In genomic region chr5:148108314-148108713, GRCm38 (mm10) we compare ENCODE assay signal across 16 mouse cellular contexts.
A peak's percentile ranks its signal among the peaks of the same experiment; 100 is the strongest.
DNase-seq lines count a peak whose midpoint lies in the region; ATAC-seq lines count a peak whose summit lies in the region.
"Had no signal": no experiment of that assay in that cellular context is flagged by ENCODE, and none has a peak within 500 bp of the region (broad histone marks: within the 10 kb centered on the region; RNA-seq: fewer than 3 reads in every experiment).

No protein-coding gene starts in this region.

- 0 out of 2 replicates have a peak overlapping the region, but pooled peaks have one; percentile 56 for H3K27ac ChIP-seq in forebrain, embryonic 10.5 days
- H3K27ac ChIP-seq in forebrain, embryonic 15.5 days (replicated peaks): no peak overlapping the region
- H3K27ac ChIP-seq in hindbrain, embryonic 11.5 days (ENCODE audit: low read depth, low read length): peak overlapping the region; percentile 30
- peak overlapping the region; percentile 80 for H3K27ac ChIP-seq in midbrain, embryonic 12.5 days (replicated peaks)
- H3K27ac ChIP-seq in neural tube, embryonic 14.5 days (ENCODE audit: low read depth, low read length): peak overlapping the region; percentile 44; the same call in 1 of the 2 replicates
- H3K27ac ChIP-seq: embryonic facial prominence, embryonic 12.5 days; stomach, postnatal 0 days had no signal

- 66% methylated on average over 9 of the region's 9 CpGs for WGBS in forebrain, embryonic 10.5 days
- WGBS in forebrain, embryonic 15.5 days: 57% methylated on average over 9 of the region's 9 CpGs
- 49% methylated on average over 9 of the region's 9 CpGs for WGBS in hindbrain, embryonic 11.5 days
- 33% methylated on average over 9 of the region's 9 CpGs for WGBS in midbrain, embryonic 12.5 days
- WGBS in neural tube, embryonic 14.5 days: 35% methylated on average over 9 of the region's 9 CpGs

- H3K27me3 ChIP-seq in forebrain, embryonic 10.5 days (ENCODE audit: poor library complexity, severe bottlenecking): no peaks in the 10 kb centered on the region
- no peaks in the 10 kb centered on the region for H3K27me3 ChIP-seq in forebrain, embryonic 15.5 days
- no peaks in the 10 kb centered on the region for H3K27me3 ChIP-seq in hindbrain, embryonic 11.5 days (ENCODE audit: control insufficient read depth, insufficient read depth, low read length)
- no peaks in the 10 kb centered on the region for H3K27me3 ChIP-seq in midbrain, embryonic 12.5 days
- no peaks in the 10 kb centered on the region for H3K27me3 ChIP-seq in neural tube, embryonic 14.5 days (ENCODE audit: control insufficient read depth, insufficient read depth, low read length)
- H3K27me3 ChIP-seq: embryonic facial prominence, embryonic 12.5 days had no signal

- peaks cover 9% of the 10 kb centered on the region for H3K4me1 ChIP-seq in forebrain, embryonic 10.5 days
- 0 out of 2 replicates have a peak, but pooled peaks cover 3% of the 10 kb centered on the region for H3K4me1 ChIP-seq in forebrain, embryonic 15.5 days
- H3K4me1 ChIP-seq in hindbrain, embryonic 11.5 days (replicated peaks; ENCODE audit: control insufficient read depth, insufficient read depth, low read length): no peaks in the 10 kb centered on the region; the same call in 1 of the 2 replicates
- peaks cover 15% of the 10 kb centered on the region for H3K4me1 ChIP-seq in midbrain, embryonic 12.5 days
- peaks cover 8% of the 10 kb centered on the region; the same call in 1 of the 2 replicates for H3K4me1 ChIP-seq in neural tube, embryonic 14.5 days (ENCODE audit: control insufficient read depth, insufficient read depth, low read length)
- H3K4me1 ChIP-seq: embryonic facial prominence, embryonic 12.5 days had no signal

- H3K4me3 ChIP-seq in forebrain, embryonic 10.5 days: no peak overlapping the region
- H3K4me3 ChIP-seq in forebrain, embryonic 15.5 days: no peak overlapping the region
- no peak overlapping the region for H3K4me3 ChIP-seq in hindbrain, embryonic 11.5 days (ENCODE audit: low read depth, low read length)
- no peak overlapping the region for H3K4me3 ChIP-seq in midbrain, embryonic 12.5 days
- no peak overlapping the region for H3K4me3 ChIP-seq in neural tube, embryonic 14.5 days (ENCODE audit: low read depth, low read length)
- H3K4me3 ChIP-seq: embryonic facial prominence, embryonic 12.5 days had no signal

- H3K9ac ChIP-seq in forebrain, embryonic 15.5 days (replicated peaks): no peak overlapping the region
- no peak overlapping the region for H3K9ac ChIP-seq in hindbrain, embryonic 11.5 days (ENCODE audit: low read depth, low read length)
- H3K9ac ChIP-seq in midbrain, embryonic 12.5 days (replicated peaks): no peak overlapping the region
- H3K9ac ChIP-seq in neural tube, embryonic 14.5 days (replicated peaks; ENCODE audit: low read depth, low read length): no peak overlapping the region
- H3K9ac ChIP-seq: embryonic facial prominence, embryonic 12.5 days had no signal

- H3K36me3 ChIP-seq in forebrain, embryonic 10.5 days (replicated peaks): no peaks in the 10 kb centered on the region
- no peaks in the 10 kb centered on the region for H3K36me3 ChIP-seq in forebrain, embryonic 15.5 days
- no peaks in the 10 kb centered on the region for H3K36me3 ChIP-seq in hindbrain, embryonic 11.5 days (ENCODE audit: control insufficient read depth, insufficient read depth, low read length)
- no peaks in the 10 kb centered on the region for H3K36me3 ChIP-seq in midbrain, embryonic 12.5 days
- no peaks in the 10 kb centered on the region for H3K36me3 ChIP-seq in neural tube, embryonic 14.5 days (ENCODE audit: control insufficient read depth, insufficient read depth, low read length)
- H3K36me3 ChIP-seq: embryonic facial prominence, embryonic 12.5 days had no signal

- no peak overlapping the region for H3K4me2 ChIP-seq in forebrain, embryonic 15.5 days (replicated peaks)
- no peak overlapping the region for H3K4me2 ChIP-seq in hindbrain, embryonic 11.5 days (replicated peaks; ENCODE audit: low read depth, low read length)
- peak overlapping the region; percentile 35 for H3K4me2 ChIP-seq in midbrain, embryonic 12.5 days (replicated peaks)
- H3K4me2 ChIP-seq in neural tube, embryonic 14.5 days (ENCODE audit: low read depth, low read length): no peak overlapping the region
- H3K4me2 ChIP-seq: embryonic facial prominence, embryonic 12.5 days had no signal

- ATAC-seq in forebrain, embryonic 15.5 days (replicated peaks): no peak
- ATAC-seq in hindbrain, embryonic 11.5 days (ENCODE audit: low FRiP score): peak; percentile 70; the same call in 1 of the 2 replicates
- ATAC-seq in midbrain, embryonic 12.5 days (ENCODE audit: low FRiP score, low read depth): peak; percentile 80
- no peak for ATAC-seq in neural tube, embryonic 14.5 days (ENCODE audit: low read depth)
- ATAC-seq: inflammation-experienced regulatory T-cells, adult 6 months had no signal

- no peak for DNase-seq in forebrain, embryonic 10.5 days (ENCODE audit: extremely low spot score, low spot score)
- DNase-seq in hindbrain, embryonic 11.5 days (ENCODE audit: low spot score): peak; percentile 19
- no peak for DNase-seq in frontal cortex, adult 2 months (ENCODE audit: extremely low spot score in 1 of 2, low spot score in 1 of 2)
- no peak for DNase-seq in cerebellum, postnatal 10 days
- DNase-seq in adrenal gland, adult 8-10 months: no peak
- DNase-seq: cerebellum, adult 18-20 months; kidney, adult 9 months; kidney, postnatal 4 days; lung, postnatal 10 days; thymus, postnatal 14 days had no signal

- no peaks in the 10 kb centered on the region for H3K9me3 ChIP-seq in forebrain, embryonic 10.5 days
- H3K9me3 ChIP-seq in forebrain, embryonic 15.5 days: no peaks in the 10 kb centered on the region
- no peaks in the 10 kb centered on the region for H3K9me3 ChIP-seq in hindbrain, embryonic 11.5 days (ENCODE audit: control insufficient read depth, low read length)
- no peaks in the 10 kb centered on the region for H3K9me3 ChIP-seq in midbrain, embryonic 12.5 days
- H3K9me3 ChIP-seq in neural tube, embryonic 14.5 days (ENCODE audit: control insufficient read depth, low read length): no peaks in the 10 kb centered on the region
- H3K9me3 ChIP-seq: embryonic facial prominence, embryonic 12.5 days had no signal

Comparison
In these comparisons a context has a peak if more than half of its experiments do, and no peak if none do; other contexts are left out.
1. ATAC-seq: peak in hindbrain, embryonic 11.5 days (single experiment) and midbrain, embryonic 12.5 days (single experiment); none in forebrain, embryonic 15.5 days (single experiment) and neural tube, embryonic 14.5 days (single experiment).